Mouse (Mus musculus): ENCODE results near the gene Thoc5. TPM values are rescaled to one million over a fixed set of nuclear protein-coding genes. Genes with fewer than 3 reads are reported as not detected.

Thoc5 gene
- total and polyA plus RNA-seq, 2 experiments from 2014 or later = 44.6 to 48.4 TPM

- ATAC-seq (ENCODE audit: low FRiP score) (no peak), DNase-seq (ENCODE audit: low spot score) (no peak)
- H3K9me3 ChIP-seq (ENCODE audit: low read length) = no peaks in the 10 kb centered on the region
- 27% methylated on average over 8 of the region's 8 CpGs for WGBS
- H3K27me3 ChIP-seq (ENCODE audit: insufficient read depth, low read length) = peaks cover 23% of the 10 kb centered on the region
- H3K27ac ChIP-seq (ENCODE audit: low read depth, low read length) = no peak overlapping the region
- no peaks in the 10 kb centered on the region for H3K36me3 ChIP-seq (ENCODE audit: insufficient read depth, low read length)
- peak; percentile 17 for TF ChIP-seq CTCF (IDR thresholded peaks at IDR 0.05)
- H3K4me2 ChIP-seq (ENCODE audit: low read depth, low read length, poor library complexity, severe bottlenecking) = peak overlapping the region; percentile 78
- H3K4me3 ChIP-seq (ENCODE audit: low read depth, low read length) = peak overlapping the region; percentile 84
- H3K4me1 ChIP-seq (ENCODE audit: insufficient read depth, low read length) = 0 out of 2 replicates have a peak, but pooled peaks cover 10% of the 10 kb centered on the region
- peak overlapping the region; percentile 79 for H3K9ac ChIP-seq (replicated peaks; ENCODE audit: low read length, poor library complexity, severe bottlenecking)
Measured at GRCm38 (mm10) chr11:4948792-4949191, 53.7 kb downstream of the Thoc5 start.

GRCm38 (mm10) chr11:4949256-4950044, 54.3 kb downstream of the Thoc5 start:
- no peak for ATAC-seq (ENCODE audit: low FRiP score)
- no peaks in the 10 kb centered on the region for H3K9me3 ChIP-seq (ENCODE audit: low read length)
- H3K4me2 ChIP-seq (ENCODE audit: low read depth, low read length, poor library complexity, severe bottlenecking) = peak overlapping the region; percentile 78
- peaks cover 23% of the 10 kb centered on the region for H3K27me3 ChIP-seq (ENCODE audit: insufficient read depth, low read length)
- DNase-seq (ENCODE audit: low spot score) = peak; percentile 38
- peak overlapping the region; percentile 84 for H3K4me3 ChIP-seq (ENCODE audit: low read depth, low read length)
- H3K9ac ChIP-seq (replicated peaks; ENCODE audit: low read length, poor library complexity, severe bottlenecking) = peak overlapping the region; percentile 79
- 0 out of 2 replicates have a peak, but pooled peaks cover 10% of the 10 kb centered on the region for H3K4me1 ChIP-seq (ENCODE audit: insufficient read depth, low read length)
- WGBS = 6% methylated on average over 23 of the region's 23 CpGs
- H3K36me3 ChIP-seq (ENCODE audit: insufficient read depth, low read length) = no peaks in the 10 kb centered on the region
- H3K27ac ChIP-seq (ENCODE audit: low read depth, low read length) = no peak overlapping the region
- peak; percentile 25; the same call in 1 of the 2 replicates for TF ChIP-seq CTCF (IDR thresholded peaks at IDR 0.05)

- 5% methylated on average over 5 of the region's 6 CpGs for WGBS
- H3K4me2 ChIP-seq (ENCODE audit: low read depth, low read length, poor library complexity, severe bottlenecking) = no peak overlapping the region
- no peak for TF ChIP-seq CTCF (IDR thresholded peaks at IDR 0.05)
Measured at GRCm38 (mm10) chr11:4953401-4953800, 58.3 kb downstream of the Thoc5 start.

DNA sequence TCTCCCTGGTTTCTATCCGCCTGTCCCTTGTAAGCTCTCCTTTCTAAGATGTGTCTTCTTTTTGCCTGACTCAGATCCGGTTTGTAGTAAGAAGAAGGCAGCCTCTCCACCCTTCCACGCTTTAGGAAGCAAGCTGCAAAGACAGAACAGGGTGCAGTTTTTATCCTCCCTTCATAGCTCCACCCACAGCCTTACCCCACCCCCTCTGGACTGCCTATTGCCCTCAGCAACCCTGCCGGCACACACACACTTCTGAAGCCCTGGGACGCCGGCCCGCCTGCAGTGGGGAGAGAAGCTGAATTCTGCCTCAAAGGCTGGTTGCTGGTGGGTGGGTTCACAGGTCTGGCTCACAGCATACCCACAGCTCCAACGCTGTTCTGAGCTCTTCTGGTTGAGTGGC, 58.8 kb downstream of the Thoc5 start:
- Histone ChIP-seq H3K4me3 (ENCODE audit: low read depth, low read length) (no peak overlapping the region), H3K4me2 (ENCODE audit: low read depth, low read length, poor library complexity, severe bottlenecking) (no peak overlapping the region), H3K36me3 (ENCODE audit: insufficient read depth, low read length) (no peaks in the 10 kb centered on the region), H3K4me1 (ENCODE audit: insufficient read depth, low read length) (0 out of 2 replicates have a peak, but pooled peaks cover 10% of the 10 kb centered on the region), H3K27me3 (ENCODE audit: insufficient read depth, low read length) (peaks cover 15% of the 10 kb centered on the region), H3K9ac (replicated peaks; ENCODE audit: low read length, poor library complexity, severe bottlenecking) (no peak overlapping the region), H3K9me3 (ENCODE audit: low read length) (no peaks in the 10 kb centered on the region), H3K27ac (ENCODE audit: low read depth, low read length) (no peak overlapping the region)
- ATAC-seq (ENCODE audit: low FRiP score) (no peak), DNase-seq (ENCODE audit: low spot score) (no peak)
- 5% methylated on average over 8 of the region's 8 CpGs for WGBS
- no peak for TF ChIP-seq CTCF (IDR thresholded peaks at IDR 0.05)

More at GRCm38 (mm10) chr11:4953401-4953800, 58.3 kb downstream of the Thoc5 start:
- ATAC-seq (ENCODE audit: low FRiP score) (no peak), DNase-seq (ENCODE audit: low spot score) (no peak)
- Histone ChIP-seq H3K9me3 (ENCODE audit: low read length) (no peaks in the 10 kb centered on the region), H3K9ac (replicated peaks; ENCODE audit: low read length, poor library complexity, severe bottlenecking) (no peak overlapping the region), H3K36me3 (ENCODE audit: insufficient read depth, low read length) (no peaks in the 10 kb centered on the region), H3K4me3 (ENCODE audit: low read depth, low read length) (no peak overlapping the region), H3K27ac (ENCODE audit: low read depth, low read length) (no peak overlapping the region), H3K27me3 (ENCODE audit: insufficient read depth, low read length) (peaks cover 18% of the 10 kb centered on the region), H3K4me1 (ENCODE audit: insufficient read depth, low read length) (0 out of 2 replicates have a peak, but pooled peaks cover 10% of the 10 kb centered on the region)

DNA sequence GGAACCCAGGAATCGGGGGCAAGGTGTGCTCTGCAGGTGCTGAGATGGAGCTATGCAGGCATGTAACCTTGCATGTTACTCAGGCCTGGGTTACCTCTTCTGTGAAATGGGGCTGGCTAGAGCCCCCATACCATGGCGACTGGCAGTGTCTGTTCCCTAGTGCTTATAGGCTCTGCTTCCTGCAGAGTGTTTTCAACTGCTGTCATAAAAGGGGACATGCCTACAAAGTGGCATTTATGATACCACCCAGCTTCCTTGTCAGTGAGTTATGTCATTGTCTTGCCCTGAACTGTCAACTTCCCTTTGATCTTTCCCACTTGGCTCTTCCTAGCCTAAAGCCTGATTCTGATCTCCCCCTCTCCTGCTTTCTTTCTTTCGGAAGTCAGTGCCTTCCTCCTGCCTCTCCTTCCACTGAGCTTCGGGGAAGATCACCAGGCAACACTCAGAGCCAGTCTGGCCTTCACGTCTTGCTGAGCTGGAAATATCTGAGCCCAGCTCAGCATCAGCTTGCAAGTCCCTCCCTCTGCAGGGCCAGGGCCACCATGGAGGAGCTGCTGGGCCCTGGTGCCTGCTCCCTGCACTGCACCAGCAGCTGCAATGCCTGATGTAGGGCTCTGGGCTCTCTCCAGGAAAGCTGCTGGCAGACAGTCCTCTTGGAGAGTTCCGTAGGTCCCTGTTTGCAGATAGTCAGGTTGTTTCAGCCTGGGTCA, 68.1 kb downstream of the Thoc5 start:
- 51% methylated on average over 6 of the region's 6 CpGs for WGBS
- ATAC-seq (ENCODE audit: low FRiP score) (no peak), DNase-seq (ENCODE audit: low spot score) (no peak)
- Histone ChIP-seq H3K4me2 (ENCODE audit: low read depth, low read length, poor library complexity, severe bottlenecking) (no peak overlapping the region), H3K4me1 (ENCODE audit: insufficient read depth, low read length) (no peaks in the 10 kb centered on the region), H3K4me3 (ENCODE audit: low read depth, low read length) (no peak overlapping the region), H3K27ac (ENCODE audit: low read depth, low read length) (no peak overlapping the region), H3K27me3 (ENCODE audit: insufficient read depth, low read length) (no peaks in the 10 kb centered on the region), H3K9ac (replicated peaks; ENCODE audit: low read length, poor library complexity, severe bottlenecking) (no peak overlapping the region; the same call in 1 of the 2 replicates), H3K36me3 (ENCODE audit: insufficient read depth, low read length) (no peaks in the 10 kb centered on the region), H3K9me3 (ENCODE audit: low read length) (no peaks in the 10 kb centered on the region)
- TF ChIP-seq CTCF (IDR thresholded peaks at IDR 0.05) = no peak

DNA sequence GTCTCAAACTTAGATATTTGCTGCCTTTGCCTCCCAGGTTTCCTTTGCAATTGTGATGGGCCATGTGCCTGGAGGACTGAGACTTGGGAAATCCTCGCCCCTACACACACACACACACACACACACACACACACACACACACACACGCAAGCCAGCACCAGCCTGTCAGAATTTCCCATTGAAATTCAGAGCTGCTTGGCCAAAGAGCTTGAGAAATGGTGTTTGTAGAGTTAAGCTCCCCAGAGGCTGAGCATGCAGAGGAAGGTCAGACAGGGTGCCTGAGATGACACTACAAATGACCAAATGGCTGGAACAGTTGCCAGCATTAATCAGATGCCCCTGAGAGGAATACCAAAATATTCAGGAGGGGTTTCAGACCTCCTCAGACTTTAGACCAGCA, 71.2 kb downstream of the Thoc5 start:
- DNase-seq (ENCODE audit: low spot score) (no peak), ATAC-seq (ENCODE audit: low FRiP score) (no peak)
- no peaks in the 10 kb centered on the region for H3K4me1 ChIP-seq (ENCODE audit: insufficient read depth, low read length)
- no peaks in the 10 kb centered on the region for H3K27me3 ChIP-seq (ENCODE audit: insufficient read depth, low read length)
- H3K9me3 ChIP-seq (ENCODE audit: low read length) = no peaks in the 10 kb centered on the region
- no peak for TF ChIP-seq CTCF (IDR thresholded peaks at IDR 0.05)
- H3K4me3 ChIP-seq (ENCODE audit: low read depth, low read length) = no peak overlapping the region
- H3K27ac ChIP-seq (ENCODE audit: low read depth, low read length) = no peak overlapping the region
- no peak overlapping the region for H3K9ac ChIP-seq (replicated peaks; ENCODE audit: low read length, poor library complexity, severe bottlenecking)
- WGBS = 50% methylated on average over 2 of the region's 2 CpGs
- no peak overlapping the region for H3K4me2 ChIP-seq (ENCODE audit: low read depth, low read length, poor library complexity, severe bottlenecking)
- H3K36me3 ChIP-seq (ENCODE audit: insufficient read depth, low read length) = no peaks in the 10 kb centered on the region

All from midbrain, postnatal 0 days (tissue).